Mouse (Mus musculus): Measurements from ENCODE around the gene Pex11b.
"Not testable (repeated sequence)": the region's sequence is repeated elsewhere in the genome, so short reads cannot be mapped to it uniquely, and the experiment has no call there.

Gene Pex11b

GRCm38 (mm10) chr3:96678456-96678855, 43.3 kb downstream of the Pex11b start:
- no peak for DNase-seq

- DNase-seq: no peak
These were observed 44.0 kb downstream of the Pex11b start for GRCm38 (mm10) chr3:96679159-96679674.

- no peak for DNase-seq
These were observed 45.2 kb downstream of the Pex11b start for GRCm38 (mm10) chr3:96680269-96680956.

- no peak for DNase-seq
These were observed 48.3 kb downstream of the Pex11b start for GRCm38 (mm10) chr3:96683496-96683895.

- DNase-seq: no peak
These were observed 49.1 kb downstream of the Pex11b start for GRCm38 (mm10) chr3:96684151-96684821.

GRCm38 (mm10) chr3:96684822-96685156, 49.6 kb downstream of the Pex11b start:
- DNase-seq: peak; percentile 23

GRCm38 (mm10) chr3:96686057-96686456, 50.9 kb downstream of the Pex11b start:
- not testable (repeated sequence) for DNase-seq

GRCm38 (mm10) chr3:96688854-96689253, 53.7 kb downstream of the Pex11b start:
- DNase-seq: no peak

- DNase-seq: no peak
These were observed 55.1 kb downstream of the Pex11b start for GRCm38 (mm10) chr3:96690298-96690697.

- peak; percentile 69 for DNase-seq
These were observed 57.3 kb downstream of the Pex11b start for GRCm38 (mm10) chr3:96692506-96692905.

- DNase-seq: no peak
These were observed 58.4 kb downstream of the Pex11b start for GRCm38 (mm10) chr3:96693579-96693978.

All from embryo, embryonic 11 days (tissue).